Mouse (Mus musculus) intestine, postnatal 0 days (tissue): Measurements from ENCODE around the gene Set. TPM values are rescaled to one million over a fixed set of nuclear protein-coding genes. Genes with fewer than 3 reads are reported as not detected.

Source experiments
- ATAC-seq: fragments of 200-750 bp; cut with Nextera tagmentation; 2 replicates; pipeline ENCODE4 v1.8.0; 2017; ENCODE audit warnings: mild to moderate bottlenecking, moderate TSS enrichment, moderate library complexity
- H3K27ac ChIP-seq: fragments of 300-500 bp; sonication (generic); 2 replicates; pipeline ENCODE4 v1.5.1; 2014; ENCODE audit warnings: mild to moderate bottlenecking, low read depth, low read length, moderate library complexity
- H3K27me3 ChIP-seq: fragments of 300-500 bp; sonication (generic); replicated peaks from 2 replicates; pipeline ENCODE4 v1.6.1; 2014; ENCODE audit warnings: low read length, mixed read lengths; ENCODE audit not compliant: control insufficient read depth, insufficient read depth
- H3K36me3 ChIP-seq: fragments of 300-500 bp; sonication (generic); 2 replicates; pipeline ENCODE4 v1.6.1; 2014; ENCODE audit warnings: mild to moderate bottlenecking, moderate library complexity; ENCODE audit not compliant: control insufficient read depth, insufficient read depth
- H3K4me1 ChIP-seq: fragments of 300-500 bp; sonication (generic); replicated peaks from 2 replicates; pipeline ENCODE4 v1.6.1; 2014; ENCODE audit warnings: antibody characterized with exemption, low read length, mixed read lengths; ENCODE audit not compliant: control insufficient read depth, insufficient read depth
- H3K4me2 ChIP-seq: fragments of 300-500 bp; sonication (generic); replicated peaks from 2 replicates; pipeline ENCODE4 v1.6.1; 2014; ENCODE audit warnings: low read depth, mild to moderate bottlenecking, moderate library complexity
- H3K4me3 ChIP-seq: fragments of 300-500 bp; sonication (generic); 2 replicates; pipeline ENCODE4 v1.5.1; 2014; ENCODE audit warnings: low read depth, low read length
- H3K9ac ChIP-seq: fragments of 300-500 bp; sonication (generic); 2 replicates; pipeline ENCODE4 v1.6.1; 2014; ENCODE audit warnings: mild to moderate bottlenecking, low read depth, low read length
- H3K9me3 ChIP-seq: fragments of 300-500 bp; sonication (generic); 2 replicates; pipeline ENCODE4 v1.6.1; 2016; ENCODE audit warnings: mixed run types; ENCODE audit not compliant: control insufficient read depth
- CTCF ChIP-seq: sonication (generic); IDR thresholded peaks from 2 replicates; pipeline ENCODE4 v1.5.1; 2016; ENCODE audit warnings: low read depth, mild to moderate bottlenecking, control low read depth, antibody characterized with exemption, moderate library complexity
- WGBS: fragments of 180-500 bp; shearing (Covaris S2); extraction: QIAGEN DNeasy Blood & Tissue Kit; methylation state at CpG from one replicate; pipeline ENCODE4 v1.1.7; 2014; 5-methylcytosine and 5-hydroxymethylcytosine counted together
- polyA plus RNA-seq: library from polyadenylated mRNA; unstranded; fragments of >200 nt; fragmentation: Nextera tagmentation; extraction: Ambion mirVana; gene quantifications from 2 replicates; pipeline ENCODE4 v1.2.1, GENCODE M21; 2015

Gene Set
- polyA plus RNA-seq, 1 experiment from 2014 or later = 174 TPM

DNA sequence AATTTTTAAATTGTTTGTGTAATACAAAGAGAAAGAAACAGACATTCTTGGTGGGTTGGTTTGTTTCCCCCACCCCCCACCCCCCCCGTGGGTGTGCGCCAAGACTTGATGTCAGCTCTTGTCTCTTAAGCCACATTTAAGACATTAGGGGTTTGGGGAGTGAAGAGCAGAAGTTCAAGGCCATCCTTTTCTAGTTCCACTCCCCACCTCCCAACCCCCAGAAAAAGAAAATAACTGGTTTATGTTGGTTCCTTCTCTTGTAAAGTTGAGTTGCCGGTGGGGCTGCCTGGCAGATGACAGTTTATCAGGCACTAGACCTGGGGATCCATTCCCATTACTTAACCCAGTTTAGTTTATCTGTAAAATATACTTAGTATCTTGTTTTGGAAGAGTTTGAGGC lies 7.1 kb downstream of the Set start:
- Histone ChIP-seq H3K4me2 (peak overlapping the region; percentile 88), H3K27me3 (no peaks in the 10 kb centered on the region), H3K9me3 (no peaks in the 10 kb centered on the region), H3K4me3 (no peak overlapping the region), H3K9ac (no peak overlapping the region), H3K27ac (no peak overlapping the region), H3K4me1 (peaks cover 17% of the 10 kb centered on the region), H3K36me3 (no peaks in the 10 kb centered on the region; the same call in 1 of the 2 replicates)
- TF ChIP-seq CTCF = no peak
- no peak for ATAC-seq
- WGBS = 28% methylated on average over 3 of the region's 3 CpGs

DNA sequence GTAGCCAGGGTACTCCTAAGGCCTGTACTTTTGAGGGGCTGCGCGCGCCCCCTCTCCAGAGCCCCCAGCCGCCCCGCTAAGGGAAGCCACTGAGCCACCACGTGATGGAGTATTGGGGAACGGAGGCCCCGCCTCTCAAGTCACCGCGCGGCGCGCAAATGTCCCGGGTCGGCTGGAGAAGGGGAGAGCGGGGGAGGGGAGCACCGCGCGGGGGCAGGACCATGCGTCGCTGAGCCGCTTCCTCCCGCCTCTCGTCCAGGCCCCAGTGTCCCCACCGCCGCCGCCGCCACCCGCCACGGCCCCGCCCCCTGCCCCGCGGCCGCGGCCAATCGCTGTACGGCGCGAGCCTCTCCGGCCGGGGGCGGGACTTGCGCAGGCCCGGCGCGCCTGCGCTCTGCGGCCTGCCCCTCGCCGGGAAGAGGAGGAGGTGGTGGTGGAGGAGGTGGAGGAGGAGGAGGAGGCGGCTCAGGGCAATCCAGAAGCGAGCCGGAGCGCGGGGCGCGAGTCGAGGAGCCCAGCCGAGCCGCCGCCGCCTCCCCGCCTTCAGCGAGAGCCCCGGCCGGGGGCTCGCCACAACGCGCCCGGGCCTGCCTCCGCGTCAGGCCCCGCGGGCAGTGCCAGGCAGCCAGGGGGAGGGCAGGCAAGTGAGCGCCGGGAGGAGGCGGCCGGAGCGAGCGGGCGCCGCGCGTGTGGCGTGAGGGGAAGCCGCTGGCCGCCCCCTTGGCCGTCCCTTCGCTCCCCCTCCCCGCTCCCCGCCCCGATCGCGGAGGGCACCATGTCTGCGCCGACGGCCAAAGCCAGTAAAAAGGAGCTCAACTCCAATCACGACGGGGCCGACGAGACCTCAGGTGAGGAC lies 9.1 kb downstream of the Set start:
- no peaks in the 10 kb centered on the region for H3K27me3 ChIP-seq
- peak overlapping the region; percentile 92 for H3K9ac ChIP-seq
- H3K4me1 ChIP-seq = peaks cover 17% of the 10 kb centered on the region
- H3K27ac ChIP-seq = peak overlapping the region; percentile 95
- no peak for TF ChIP-seq CTCF
- peak overlapping the region; percentile 94 for H3K4me2 ChIP-seq
- under 1% methylated on average over 76 of the region's 101 CpGs for WGBS
- peaks cover 13% of the 10 kb centered on the region for H3K36me3 ChIP-seq
- peak; percentile 92 for ATAC-seq
- H3K4me3 ChIP-seq = peak overlapping the region; percentile 99
- no peaks in the 10 kb centered on the region for H3K9me3 ChIP-seq

DNA sequence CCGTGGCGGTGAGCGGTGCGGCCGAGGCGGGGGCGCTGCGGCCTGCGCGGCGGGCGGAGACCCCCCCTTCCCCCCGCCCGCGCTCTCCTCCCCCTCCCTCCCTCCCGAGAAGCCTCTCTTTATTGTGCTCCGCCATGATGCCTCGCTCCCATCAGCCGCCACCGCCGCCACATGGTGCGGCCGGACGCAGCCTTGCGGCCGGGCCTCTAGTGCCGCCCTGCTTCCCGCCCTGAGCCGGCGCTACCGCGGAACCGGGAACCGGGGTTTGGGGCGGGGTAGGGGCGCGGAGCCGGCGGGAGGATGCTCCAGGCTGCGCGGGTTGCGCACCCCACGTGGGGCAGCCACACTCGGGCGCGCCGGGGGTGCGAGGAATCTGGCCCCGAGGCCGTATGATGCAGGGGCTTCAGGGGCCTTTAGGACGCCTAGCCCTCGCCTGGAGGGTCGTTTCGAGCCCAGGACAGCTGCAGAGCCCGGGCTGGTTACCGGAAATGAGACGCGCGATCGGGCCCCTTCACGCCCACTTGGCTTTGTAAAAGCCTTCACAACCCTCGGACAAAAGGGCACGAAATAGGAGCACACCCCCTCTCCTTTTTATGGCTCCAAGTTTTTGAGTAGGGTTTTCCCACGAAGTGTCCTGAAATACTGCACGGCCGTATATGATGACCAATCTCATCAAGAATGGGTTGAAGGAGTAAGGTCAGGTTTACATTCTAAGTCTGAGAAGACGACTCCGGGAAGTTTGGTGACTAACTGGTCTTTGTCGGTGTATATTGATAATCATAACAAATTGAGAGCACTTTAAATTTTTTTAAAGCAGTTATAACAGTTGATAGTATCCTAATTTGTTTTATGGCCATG lies 10.1 kb downstream of the Set start:
- peak overlapping the region; percentile 92 for H3K9ac ChIP-seq
- ATAC-seq = peak; percentile 4

DNA sequence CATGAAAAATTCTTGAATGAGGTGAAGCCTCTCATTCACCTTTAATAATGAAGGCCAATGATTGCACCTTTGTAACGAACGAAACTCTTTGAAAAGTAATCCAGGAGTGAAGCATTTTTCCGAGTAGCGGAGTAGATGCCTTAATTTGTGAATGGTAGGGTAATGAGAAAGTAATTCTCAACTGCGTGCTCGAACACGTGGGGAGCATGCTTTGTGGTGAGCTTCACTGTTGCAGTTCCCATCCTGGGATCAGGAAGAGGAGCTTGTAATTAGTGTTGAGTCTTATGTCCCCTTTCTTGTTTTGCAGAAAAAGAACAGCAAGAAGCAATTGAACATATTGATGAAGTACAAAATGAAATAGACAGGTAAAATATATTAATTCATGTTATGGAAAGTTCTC lies 10.8 kb downstream of the Set start:
- no peak for TF ChIP-seq CTCF
- Histone ChIP-seq H3K27ac (no peak overlapping the region), H3K9me3 (no peaks in the 10 kb centered on the region), H3K4me1 (peaks cover 17% of the 10 kb centered on the region), H3K36me3 (peaks cover 16% of the 10 kb centered on the region), H3K4me3 (peak overlapping the region; percentile 99), H3K4me2 (peak overlapping the region; percentile 94), H3K27me3 (no peaks in the 10 kb centered on the region), H3K9ac (peak overlapping the region; percentile 92; the same call in 1 of the 2 replicates)
- WGBS = 13% methylated on average over 7 of the region's 7 CpGs
- ATAC-seq = no peak

More for the DNA sequence above, 10.1 kb downstream of the Set start:
- H3K27me3 ChIP-seq = no peaks in the 10 kb centered on the region
- no peak for TF ChIP-seq CTCF
- WGBS = under 1% methylated on average over 53 of the region's 69 CpGs
- H3K4me2 ChIP-seq = peak overlapping the region; percentile 94
- H3K27ac ChIP-seq = peak overlapping the region; percentile 95
- no peaks in the 10 kb centered on the region for H3K9me3 ChIP-seq
- H3K4me3 ChIP-seq = peak overlapping the region; percentile 99
- peaks cover 17% of the 10 kb centered on the region for H3K4me1 ChIP-seq
- H3K36me3 ChIP-seq = peaks cover 13% of the 10 kb centered on the region

DNA sequence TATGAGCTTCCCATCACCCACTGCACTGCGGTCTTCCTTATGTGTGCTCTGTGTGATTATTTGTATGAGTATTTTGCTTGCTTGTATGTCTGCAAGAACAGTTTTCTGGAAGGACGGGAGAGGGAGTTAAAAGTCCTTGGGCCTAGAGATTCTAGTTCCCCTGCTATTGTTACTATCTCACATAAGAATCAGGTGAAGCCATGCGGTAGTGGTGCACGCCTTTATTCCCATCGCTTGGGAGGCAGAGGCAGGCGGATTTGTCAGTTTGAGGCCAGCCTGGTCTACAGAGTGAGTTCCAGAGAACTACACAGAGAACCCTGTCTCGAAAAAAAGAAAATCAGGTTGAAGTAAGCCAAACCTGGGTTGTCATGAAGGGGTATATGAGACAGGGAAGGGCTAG lies 15.7 kb downstream of the Set start:
- Histone ChIP-seq H3K4me1 (peaks cover 3% of the 10 kb centered on the region), H3K27me3 (no peaks in the 10 kb centered on the region), H3K4me3 (no peak overlapping the region), H3K9me3 (no peaks in the 10 kb centered on the region), H3K9ac (no peak overlapping the region), H3K27ac (no peak overlapping the region), H3K4me2 (no peak overlapping the region), H3K36me3 (peaks cover 16% of the 10 kb centered on the region)
- 79% methylated on average over 7 of the region's 7 CpGs for WGBS
- no peak for ATAC-seq
- no peak for TF ChIP-seq CTCF

DNA sequence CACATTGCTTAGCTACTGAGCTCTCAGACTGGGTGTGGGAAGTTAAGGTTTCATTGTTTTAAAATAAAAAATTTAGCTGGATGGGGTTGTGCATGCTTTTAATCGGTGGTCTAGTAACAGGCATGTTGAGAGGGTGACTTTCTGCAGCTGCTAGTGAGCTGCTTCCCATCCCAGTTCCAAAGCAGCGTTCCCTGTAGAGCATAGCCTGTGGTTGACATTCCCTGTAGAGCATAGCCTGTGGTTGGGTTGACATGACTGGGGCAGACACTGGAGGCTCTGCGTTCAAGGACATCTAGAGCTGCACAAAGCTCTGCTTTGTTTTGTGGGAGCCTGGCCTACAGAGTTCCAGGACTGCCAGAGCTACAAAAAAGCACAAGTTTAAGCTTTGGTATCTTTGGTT lies 16.1 kb downstream of the Set start:
- H3K4me3 ChIP-seq = no peak overlapping the region
- TF ChIP-seq CTCF = no peak
- H3K27me3 ChIP-seq = no peaks in the 10 kb centered on the region
- peaks cover 16% of the 10 kb centered on the region for H3K36me3 ChIP-seq
- no peaks in the 10 kb centered on the region for H3K9me3 ChIP-seq
- H3K4me2 ChIP-seq = no peak overlapping the region
- no peaks in the 10 kb centered on the region for H3K4me1 ChIP-seq
- H3K9ac ChIP-seq = no peak overlapping the region
- no peak for ATAC-seq
- no peak overlapping the region for H3K27ac ChIP-seq
- WGBS = 70% methylated on average over 3 of the region's 3 CpGs
